In the genomic region with DNA sequence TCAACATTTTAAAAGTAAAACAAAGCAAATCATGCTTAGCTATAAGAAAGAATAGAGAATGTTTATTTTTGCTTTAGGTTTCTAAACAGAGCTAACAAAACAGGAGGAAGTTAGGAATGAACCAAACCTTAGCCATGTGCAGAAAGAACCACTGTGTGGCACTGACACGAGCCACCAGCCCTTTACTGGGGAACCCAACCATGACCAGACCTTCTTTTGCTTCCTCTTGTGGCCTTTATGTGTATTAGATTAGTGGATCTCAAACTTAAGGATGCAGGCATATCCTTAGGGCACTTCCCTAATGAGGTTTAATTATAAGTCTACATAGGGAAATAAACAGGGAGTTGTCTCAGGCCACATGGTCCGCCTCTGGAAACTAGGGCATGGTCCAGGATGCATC, we compare ENCODE assay signal across 26 mouse cellular contexts.
DNase-seq lines count a peak whose midpoint lies in the region; ATAC-seq and TF ChIP-seq lines count a peak whose summit lies in the region.
"Had no signal": no experiment of that assay in that cellular context is flagged by ENCODE, and none has a peak within 500 bp of the region (broad histone marks: within the 10 kb centered on the region; RNA-seq: fewer than 3 reads in every experiment).

No protein-coding gene starts in this region.

- no peak overlapping the region for H3K4me3 ChIP-seq in forebrain, embryonic 16.5 days (replicated peaks; ENCODE audit: low read length)
- H3K4me3 ChIP-seq in lung, postnatal 0 days (ENCODE audit: low read depth, low read length) = no peak overlapping the region
- H3K4me3 ChIP-seq: embryonic facial prominence, embryonic 12.5 days; embryonic facial prominence, embryonic 15.5 days; heart, embryonic 12.5 days; heart, embryonic 15.5 days; hindbrain, embryonic 10.5 days; hindbrain, embryonic 13.5 days had no signal

- H3K27ac ChIP-seq in forebrain, embryonic 16.5 days (ENCODE audit: low read length) = no peak overlapping the region
- no peak overlapping the region for H3K27ac ChIP-seq in lung, postnatal 0 days (ENCODE audit: low read length)
- H3K27ac ChIP-seq: embryonic facial prominence, embryonic 12.5 days; embryonic facial prominence, embryonic 15.5 days; heart, embryonic 15.5 days; hindbrain, embryonic 10.5 days; hindbrain, embryonic 13.5 days had no signal

- H3K36me3 ChIP-seq in forebrain, embryonic 16.5 days (ENCODE audit: control insufficient read depth, insufficient read depth) = no peaks in the 10 kb centered on the region
- H3K36me3 ChIP-seq in lung, postnatal 0 days (ENCODE audit: insufficient read depth, low read length) = no peaks in the 10 kb centered on the region
- H3K36me3 ChIP-seq: embryonic facial prominence, embryonic 12.5 days; embryonic facial prominence, embryonic 15.5 days; heart, embryonic 12.5 days; heart, embryonic 15.5 days; hindbrain, embryonic 10.5 days; hindbrain, embryonic 13.5 days had no signal

- WGBS in forebrain, embryonic 16.5 days = 73% methylated on average over 2 of the region's 2 CpGs
- 60% methylated on average over 2 of the region's 2 CpGs for WGBS in lung, postnatal 0 days

- peak; percentile 79 for DNase-seq in A20 (ENCODE audit: low read depth, low spot score)
- peak; percentile 44 to 47 for DNase-seq in B cell, adult 2 months
- no peak for DNase-seq in gastrocnemius, adult 8-10 months (ENCODE audit: low spot score in 2 of 2)
- DNase-seq in layer of hippocampus, postnatal 14 days (ENCODE audit: low spot score in 2 of 2) = no peak
- DNase-seq in lung, postnatal 0 days (ENCODE audit: low spot score) = no peak
- DNase-seq: adrenal gland, adult 8-10 months; adrenal gland, postnatal 25 days; cerebellum, adult 18-20 months; cerebellum, adult 9-10 months; cerebellum, postnatal 14 days; gastrocnemius, postnatal 14 days; heart, adult 18-20 months; heart, postnatal 10 days; heart, postnatal 36 days had no signal

- TF ChIP-seq CTCF in lung, postnatal 0 days (IDR thresholded peaks at IDR 0.05) = no peak

- no peak overlapping the region for H3K9ac ChIP-seq in forebrain, embryonic 16.5 days (replicated peaks; ENCODE audit: low read depth, low read length)
- H3K9ac ChIP-seq in lung, postnatal 0 days (replicated peaks; ENCODE audit: low read depth) = no peak overlapping the region
- H3K9ac ChIP-seq: embryonic facial prominence, embryonic 12.5 days; embryonic facial prominence, embryonic 15.5 days; heart, embryonic 12.5 days; heart, embryonic 15.5 days; hindbrain, embryonic 13.5 days had no signal

- no peaks in the 10 kb centered on the region for H3K4me1 ChIP-seq in forebrain, embryonic 16.5 days (replicated peaks; ENCODE audit: control insufficient read depth, insufficient read depth, low read length)
- no peaks in the 10 kb centered on the region for H3K4me1 ChIP-seq in lung, postnatal 0 days (ENCODE audit: insufficient read depth, low read depth, low read length)
- H3K4me1 ChIP-seq: embryonic facial prominence, embryonic 12.5 days; embryonic facial prominence, embryonic 15.5 days; heart, embryonic 12.5 days; heart, embryonic 15.5 days; hindbrain, embryonic 10.5 days; hindbrain, embryonic 13.5 days had no signal

- H3K27me3 ChIP-seq in forebrain, embryonic 16.5 days (replicated peaks; ENCODE audit: control insufficient read depth, insufficient read depth, low read length) = no peaks in the 10 kb centered on the region
- H3K27me3 ChIP-seq in lung, postnatal 0 days (replicated peaks; ENCODE audit: insufficient read depth, low read length) = no peaks in the 10 kb centered on the region
- H3K27me3 ChIP-seq: embryonic facial prominence, embryonic 12.5 days; embryonic facial prominence, embryonic 15.5 days; heart, embryonic 12.5 days; heart, embryonic 15.5 days; hindbrain, embryonic 13.5 days had no signal

- H3K9me3 ChIP-seq in forebrain, embryonic 16.5 days (ENCODE audit: control insufficient read depth, low read length) = no peaks in the 10 kb centered on the region
- no peaks in the 10 kb centered on the region for H3K9me3 ChIP-seq in lung, postnatal 0 days (ENCODE audit: low read length)
- H3K9me3 ChIP-seq: embryonic facial prominence, embryonic 12.5 days; embryonic facial prominence, embryonic 15.5 days; heart, embryonic 12.5 days; heart, embryonic 15.5 days; hindbrain, embryonic 10.5 days; hindbrain, embryonic 13.5 days had no signal

- peak; percentile 32; the same call in 1 of the 2 replicates for ATAC-seq in common myeloid progenitor, adult 5-6 weeks (replicated peaks; ENCODE audit: low read depth, poor library complexity, severe bottlenecking)
- 0 out of 2 replicates have a peak, but pooled peaks have one; percentile 39 for ATAC-seq in megakaryocyte progenitor cell, adult 5-6 weeks (replicated peaks; ENCODE audit: poor library complexity)
- no peak for ATAC-seq in forebrain, embryonic 16.5 days
- ATAC-seq in lung, postnatal 0 days = no peak
- ATAC-seq: activated CD4-positive, CD25-positive, alpha-beta regulatory T cell, adult 4 months; forebrain, embryonic 14.5 days; hindbrain, embryonic 16.5 days had no signal

- no peak overlapping the region for H3K4me2 ChIP-seq in forebrain, embryonic 16.5 days (ENCODE audit: low read length)
- no peak overlapping the region for H3K4me2 ChIP-seq in lung, postnatal 0 days (replicated peaks; ENCODE audit: low read depth, low read length)
- H3K4me2 ChIP-seq: embryonic facial prominence, embryonic 12.5 days; embryonic facial prominence, embryonic 15.5 days; heart, embryonic 12.5 days; heart, embryonic 15.5 days; hindbrain, embryonic 13.5 days had no signal

- TF ChIP-seq EP300 in lung, postnatal 0 days (IDR thresholded peaks at IDR 0.05) = no peak

Comparison
In these comparisons a context has a peak if more than half of its experiments do, and no peak if none do; other contexts are left out.
1. DNase-seq: peak in A20 (single experiment) and B cell, adult 2 months (2 of 2); none in gastrocnemius, adult 8-10 months (0 of 2), layer of hippocampus, postnatal 14 days (0 of 2) and lung, postnatal 0 days (single experiment).
2. ATAC-seq: peak in common myeloid progenitor, adult 5-6 weeks (single experiment) and megakaryocyte progenitor cell, adult 5-6 weeks (single experiment); none in forebrain, embryonic 16.5 days (single experiment) and lung, postnatal 0 days (single experiment).